Mouse (Mus musculus) heart, postnatal 0 days (tissue): ENCODE data around the gene Tmed9.

ENCODE experiments used
- CTCF ChIP-seq: IDR thresholded peaks from 2 replicates; pipeline ENCODE4 v1.5.1; 2016; ENCODE audit warnings: antibody characterized with exemption, control low read depth, low read depth
- EP300 ChIP-seq: IDR thresholded peaks from 2 replicates; pipeline ENCODE4 v1.6.1; 2016; ENCODE audit warnings: antibody characterized with exemption, low read depth

DNA sequence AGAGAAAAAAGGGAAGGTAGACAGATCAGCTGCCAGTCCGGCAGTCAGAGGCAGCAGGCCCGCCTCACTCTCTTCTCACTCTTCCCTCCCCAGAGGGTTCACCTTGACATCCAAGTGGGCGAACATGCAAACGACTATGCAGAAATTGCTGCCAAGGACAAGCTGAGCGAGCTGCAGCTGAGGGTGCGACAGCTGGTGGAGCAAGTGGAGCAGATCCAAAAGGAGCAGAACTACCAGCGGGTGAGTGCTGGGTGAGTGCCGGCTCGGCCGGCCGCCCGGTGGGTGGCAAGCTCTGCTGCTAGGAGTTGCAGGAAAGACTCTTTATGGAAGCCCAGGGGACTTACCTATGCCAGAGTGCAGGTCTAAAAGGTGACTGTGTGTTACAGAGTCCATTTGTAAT, 21.8 kb downstream of the Tmed9 start:
- TF ChIP-seq CTCF (no peak), EP300 (no peak)
